Mouse (Mus musculus) small intestine, adult 2 months (tissue): ENCODE measurements around the gene Ski.

Experiments
- CTCF ChIP-seq: fragments of 200-500 bp; IDR thresholded peaks from 2 replicates; pipeline ENCODE4 v1.5.1; 2012; ENCODE audit warnings: low read depth, mild to moderate bottlenecking, control low read depth, inconsistent platforms, low read length, moderate library complexity, mixed read lengths; ENCODE audit not compliant: insufficient replicate concordance, insufficient read length; ENCODE audit errors: extremely low read depth
- POLR2A ChIP-seq: fragments of 200-500 bp; IDR thresholded peaks from 2 replicates; pipeline ENCODE4 v1.6.1; 2012; ENCODE audit warnings: low read depth, mild to moderate bottlenecking, control low read depth, inconsistent platforms, low read length, moderate library complexity

DNA sequence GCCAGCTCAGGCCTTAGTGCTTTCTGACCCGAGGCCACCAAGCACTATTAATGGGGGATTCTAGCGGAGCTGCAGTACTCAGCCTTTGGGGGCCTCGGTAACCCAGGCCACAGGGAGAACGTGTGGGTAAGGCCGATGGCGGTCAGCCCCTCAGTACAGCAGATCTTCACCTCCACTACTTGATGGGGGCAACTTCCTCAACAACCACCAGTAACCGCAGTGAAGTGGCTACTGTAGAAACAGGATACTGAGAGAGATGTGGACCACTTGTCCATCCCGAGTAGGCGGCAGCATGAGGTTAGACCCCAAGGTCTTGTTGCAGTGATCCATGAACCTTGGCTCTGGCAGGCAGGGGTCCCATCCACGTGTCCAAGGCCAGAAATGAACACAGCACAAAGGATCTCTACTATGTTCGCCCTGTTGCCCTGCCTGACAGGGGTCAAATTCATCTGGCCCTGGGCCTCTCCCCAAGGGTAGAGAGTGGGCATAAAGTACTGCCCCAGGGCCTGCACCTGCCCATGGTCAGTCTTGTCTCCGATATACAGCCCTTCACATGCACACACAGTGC is 71.1 kb downstream of the Ski start:
- TF ChIP-seq POLR2A, result no peak
- TF ChIP-seq CTCF, result no peak
